Mouse (Mus musculus) CH12.LX (cell line): ENCODE data around the gene Theg. TPM values are rescaled to one million over a fixed set of nuclear protein-coding genes. Genes with fewer than 3 reads are reported as not detected.

Source experiments
- DNase-seq: peaks from one replicate; pipeline ENCODE4 v3.0.0-alpha.2; 2013; ENCODE audit errors: extremely low read depth
- H3K27ac ChIP-seq: 2 replicates; pipeline ENCODE4 v1.5.1; 2012; ENCODE audit warnings: low read depth, mild to moderate bottlenecking, control low read depth, moderate library complexity; ENCODE audit not compliant: insufficient read depth
- H3K27me3 ChIP-seq: replicated peaks from 2 replicates; pipeline ENCODE3; 2012; ENCODE audit warnings: inconsistent platforms
- H3K36me3 ChIP-seq, 2 experiments: replicated peaks in 1 of 2; 2 replicates each; pipeline versions ENCODE3 to v1.6.1; 2012; ENCODE audit warnings: inconsistent platforms in 1 of 2, low read length in 1 of 2, mild to moderate bottlenecking in 1 of 2, mixed read lengths in 1 of 2, moderate library complexity in 1 of 2; ENCODE audit not compliant: control insufficient read depth in 1 of 2, insufficient read depth in 1 of 2
- H3K4me1 ChIP-seq, 2 experiments: 2 replicates each; pipeline ENCODE4 v1.6.1; 2012; ENCODE audit warnings: inconsistent platforms in 1 of 2, moderate library complexity in 1 of 2; ENCODE audit not compliant: insufficient read depth in 2 of 2, control insufficient read depth in 1 of 2
- H3K4me2 ChIP-seq: 2 replicates; pipeline ENCODE4 v1.6.1; 2012; ENCODE audit warnings: low read depth, mild to moderate bottlenecking, control low read depth; ENCODE audit not compliant: poor library complexity, insufficient read depth, severe bottlenecking
- H3K4me3 ChIP-seq, 3 experiments: fragments of 150-350 bp in 1 of 3; sonication (generic) in 1 of 3; replicated peaks in 1 of 3; 2 replicates each; pipeline versions ENCODE3 to v1.5.1; 2011 to 2012; ENCODE audit warnings: low read depth in 2 of 3, low read length in 2 of 3, mild to moderate bottlenecking in 2 of 3, moderate library complexity in 2 of 3, control low read depth in 1 of 3, improper control_type of control experiment in 1 of 3, inconsistent platforms in 1 of 3, mixed read lengths in 1 of 3; ENCODE audit not compliant: poor library complexity in 1 of 3
- H3K79me2 ChIP-seq: replicated peaks from 2 replicates; pipeline ENCODE4 v1.6.1; 2012; ENCODE audit warnings: mild to moderate bottlenecking, moderate library complexity; ENCODE audit not compliant: control insufficient read depth, poor library complexity, insufficient read depth, severe bottlenecking; ENCODE audit errors: extremely low read depth
- H3K9ac ChIP-seq: 2 replicates; pipeline ENCODE4 v1.6.1; 2012; ENCODE audit warnings: low read depth, mild to moderate bottlenecking, control low read depth, moderate library complexity; ENCODE audit not compliant: insufficient read depth
- H3K9me3 ChIP-seq: replicated peaks from 2 replicates; pipeline ENCODE3; 2012; ENCODE audit warnings: low read length, inconsistent platforms, mixed read lengths
- BHLHE40 ChIP-seq: IDR thresholded peaks from 2 replicates; pipeline ENCODE4 v1.6.1; 2011; ENCODE audit warnings: mild to moderate bottlenecking, low read depth, low read length, improper control_type of control experiment
- CHD1 ChIP-seq: IDR thresholded peaks from 2 replicates; pipeline ENCODE4 v1.6.1; 2012; ENCODE audit warnings: low read depth, low read length, improper control_type of control experiment, inconsistent platforms
- CHD2 ChIP-seq: IDR thresholded peaks from 2 replicates; pipeline ENCODE4 v1.6.1; 2011; ENCODE audit warnings: low read length, improper control_type of control experiment
- ELF1 ChIP-seq: IDR thresholded peaks from 2 replicates; pipeline ENCODE4 v1.6.1; 2014; ENCODE audit warnings: low read depth, mild to moderate bottlenecking, inconsistent platforms, low read length, improper control_type of control experiment
- GABPA ChIP-seq: IDR thresholded peaks from 2 replicates; pipeline ENCODE4 v1.6.1; 2012; ENCODE audit warnings: low read depth, low read length, improper control_type of control experiment, inconsistent platforms; ENCODE audit not compliant: insufficient replicate concordance
- IRF4 ChIP-seq: IDR thresholded peaks from 2 replicates; pipeline ENCODE4 v1.6.1; 2014; ENCODE audit warnings: low read depth, mild to moderate bottlenecking, inconsistent platforms, low read length, improper control_type of control experiment
- MAZ ChIP-seq: IDR thresholded peaks from 2 replicates; pipeline ENCODE4 v1.6.1; 2012; ENCODE audit warnings: low read depth, mild to moderate bottlenecking, inconsistent platforms, low read length, improper control_type of control experiment, moderate library complexity
- MEF2A ChIP-seq: IDR thresholded peaks from 2 replicates; pipeline ENCODE4 v1.6.1; 2014; ENCODE audit warnings: low read depth, mild to moderate bottlenecking, inconsistent platforms, low read length, improper control_type of control experiment, borderline replicate concordance
- MYC ChIP-seq: IDR thresholded peaks from 2 replicates; pipeline ENCODE4 v1.6.1; 2011; ENCODE audit warnings: low read depth, mild to moderate bottlenecking, improper control_type of control experiment, low read length
- NELFE ChIP-seq: IDR thresholded peaks from 2 replicates; pipeline ENCODE4 v1.6.1; 2011; ENCODE audit warnings: low read depth, low read length, improper control_type of control experiment
- PAX5 ChIP-seq: IDR thresholded peaks from 2 replicates; pipeline ENCODE4 v1.6.1; 2012; ENCODE audit warnings: low read length, inconsistent platforms, mixed read lengths
- POLR2A ChIP-seq: IDR thresholded peaks from 2 replicates; pipeline ENCODE4 v1.6.1; 2011; ENCODE audit warnings: low read depth, mild to moderate bottlenecking, improper control_type of control experiment, low read length
- RAD21 ChIP-seq: IDR thresholded peaks from 2 replicates; pipeline ENCODE4 v1.6.1; 2011; ENCODE audit warnings: low read depth, mild to moderate bottlenecking, low read length, improper control_type of control experiment, moderate library complexity
- RCOR1 ChIP-seq: conservative IDR thresholded peaks from 2 replicates; pipeline ENCODE4 v1.6.1; 2012; ENCODE audit warnings: low read depth, mild to moderate bottlenecking, inconsistent platforms, low read length, improper control_type of control experiment
- TBP ChIP-seq: conservative IDR thresholded peaks from 2 replicates; pipeline ENCODE4 v1.6.1; 2011; ENCODE audit warnings: low read depth, low read length, improper control_type of control experiment
- TCF12 ChIP-seq: IDR thresholded peaks from 2 replicates; pipeline ENCODE4 v1.6.1; 2014; ENCODE audit warnings: low read depth, mild to moderate bottlenecking, inconsistent platforms, low read length, improper control_type of control experiment
- USF1 ChIP-seq: IDR thresholded peaks from 2 replicates; pipeline ENCODE4 v1.6.1; 2014; ENCODE audit warnings: low read depth, mild to moderate bottlenecking, inconsistent platforms, low read length, improper control_type of control experiment
- ZC3H11A ChIP-seq: IDR thresholded peaks from 2 replicates; pipeline ENCODE4 v1.6.1; 2012; ENCODE audit warnings: low read depth, mild to moderate bottlenecking, inconsistent platforms, low read length, improper control_type of control experiment
- ZKSCAN1 ChIP-seq: IDR thresholded peaks from 2 replicates; pipeline ENCODE4 v1.6.1; 2012; ENCODE audit warnings: low read depth, inconsistent platforms, low read length, improper control_type of control experiment, borderline replicate concordance
- dilution Hi-C: fragments of 300-500 bp; cut with MboI; formaldehyde crosslinking; loops from 2 replicates; pipeline ENCODE4 v1.14.3; 2020; ENCODE audit warnings: low sequenced_read_pairs; ENCODE audit not compliant: extremely low pct_unique_long_range_greater_than_20kb, extremely low pct_ligation_motif_present
- in situ Hi-C: fragments of 300-500 bp; cut with MboI; formaldehyde crosslinking; loops from 3 replicates; pipeline ENCODE4 v1.14.3; 2019; ENCODE audit warnings: low sequenced_read_pairs, low pct_ligation_motif_present, low pct_unique_long_range_greater_than_20kb, mixed read lengths
- polyA plus RNA-seq: library from polyadenylated mRNA; unstranded; fragments of >175 nt; gene quantifications from 2 replicates; pipeline ENCODE4 v1.2.1, GENCODE M21; 2012; ENCODE audit warnings: low read depth; ENCODE audit not compliant: insufficient read length
- total RNA-seq, 2 experiments: library from RNA; depleted of rRNA; stranded (reverse); fragments of 300-350 nt in 1 of 2; fragments of >200 nt in 1 of 2; gene quantifications; 2 replicates each; pipeline ENCODE4 v1.2.3; 2012 to 2014

The Theg gene
- total and polyA plus RNA-seq, 3 experiments, result not detected

- no peaks in the 10 kb centered on the region for H3K4me1 ChIP-seq
- H3K27ac ChIP-seq, result no peak overlapping the region
- in situ Hi-C loops (no loop called here), dilution Hi-C loops (no loop called here)
- no peak overlapping the region for H3K4me2 ChIP-seq
- no peak for TF ChIP-seq GABPA
- TF ChIP-seq MEF2A, result no peak
- no peak for TF ChIP-seq USF1
- TF ChIP-seq MYC, result no peak
- TF ChIP-seq CHD2, result no peak
- no peak for TF ChIP-seq ZC3H11A
- no peak for TF ChIP-seq MAZ
- TF ChIP-seq TBP, result no peak
- no peak for TF ChIP-seq NELFE
- no peak for TF ChIP-seq IRF4
- no peak for DNase-seq
- no peaks in the 10 kb centered on the region for H3K36me3 ChIP-seq
- no peak overlapping the region for H3K4me3 ChIP-seq
- peaks cover 35% of the 10 kb centered on the region for H3K27me3 ChIP-seq
- no peaks in the 10 kb centered on the region for H3K79me2 ChIP-seq
- no peak overlapping the region for H3K9ac ChIP-seq
- H3K9me3 ChIP-seq, result no peaks in the 10 kb centered on the region
These were observed 13.5 kb downstream of the Theg start for GRCm38 (mm10) chr10:79573611-79574010.

DNA sequence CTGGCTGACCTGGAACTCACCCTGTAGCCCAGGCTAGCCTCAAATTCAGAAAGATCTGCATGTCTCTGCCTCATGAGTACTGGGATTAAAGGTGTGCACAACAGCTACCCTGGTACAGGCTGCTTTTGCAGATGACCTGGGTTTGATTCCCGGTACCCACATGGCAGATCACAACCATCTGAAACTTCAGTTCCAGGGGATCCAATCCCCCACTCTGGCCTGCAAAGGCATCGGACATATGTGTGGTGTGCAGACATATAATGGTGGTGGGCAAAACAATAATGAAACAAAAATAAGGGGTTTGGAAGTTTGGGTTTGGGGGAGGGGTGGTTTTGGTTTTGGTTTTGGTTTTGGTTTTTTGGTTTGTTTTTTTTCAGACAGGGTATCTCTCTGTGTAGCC is 15.8 kb downstream of the Theg start:
- no peaks in the 10 kb centered on the region for H3K4me1 ChIP-seq
- no peaks in the 10 kb centered on the region for H3K36me3 ChIP-seq
- H3K9ac ChIP-seq, result no peak overlapping the region
- peak overlapping the region; percentile 3; the same call in 1 of the 2 replicates for H3K4me2 ChIP-seq
- in situ Hi-C loops, result no loop called here
- H3K79me2 ChIP-seq, result no peaks in the 10 kb centered on the region
- DNase-seq, result no peak
- no peak overlapping the region for H3K4me3 ChIP-seq
- TF ChIP-seq IRF4 (0 out of 2 replicates have a peak, but pooled peaks have one; percentile 29), PAX5 (no peak)
- TF ChIP-seq, all 38 proteins: peak for 1
- peaks cover 24% of the 10 kb centered on the region for H3K27me3 ChIP-seq
- H3K27ac ChIP-seq, result no peak overlapping the region
- no peaks in the 10 kb centered on the region for H3K9me3 ChIP-seq
- dilution Hi-C loops, result no loop called here

- Histone ChIP-seq H3K27me3 (peaks cover 19% of the 10 kb centered on the region), H3K4me3 (no peak overlapping the region), H3K4me2 (no peak overlapping the region), H3K9me3 (no peaks in the 10 kb centered on the region), H3K36me3 (no peaks in the 10 kb centered on the region), H3K4me1 (no peaks in the 10 kb centered on the region), H3K79me2 (no peaks in the 10 kb centered on the region), H3K9ac (no peak overlapping the region), H3K27ac (no peak overlapping the region)
- DNase-seq, result no peak
- TF ChIP-seq IRF4 (no peak), RAD21 (no peak), BHLHE40 (no peak), MYC (no peak), CHD1 (no peak), ELF1 (no peak), TCF12 (no peak), POLR2A (no peak), ZKSCAN1 (no peak), RCOR1 (no peak), MEF2A (no peak), USF1 (no peak), MAZ (no peak)
- dilution Hi-C loops (no loop called here), in situ Hi-C loops (no loop called here)
These were observed 17.2 kb downstream of the Theg start for GRCm38 (mm10) chr10:79569921-79570320.
